Mouse (Mus musculus): ENCODE measurements around the gene Irak3. TPM values are rescaled to one million over a fixed set of nuclear protein-coding genes. Genes with fewer than 3 reads are reported as not detected.

Gene Irak3
- total RNA-seq, 2 experiments from 2014 or later: 0.61 to 0.72 TPM

GRCm38 (mm10) chr10:120151672-120152071 lies 50.3 kb downstream of the Irak3 start:
- Histone ChIP-seq H3K4me3 (no peak overlapping the region), H3K27ac (no peak overlapping the region)
- DNase-seq (ENCODE audit: extremely low spot score in 1 of 2, low spot score in 2 of 2): no peak
- intact Hi-C loops (cut with DNase I): no loop called here
- no peak for TF ChIP-seq CTCF (IDR thresholded peaks at IDR 0.05)

- TF ChIP-seq CTCF (IDR thresholded peaks at IDR 0.05): no peak
- Histone ChIP-seq H3K27ac (no peak overlapping the region), H3K4me3 (no peak overlapping the region)
- DNase-seq (ENCODE audit: extremely low spot score in 1 of 2, low spot score in 2 of 2): no peak
- intact Hi-C loops (cut with DNase I): no loop called here
Measured at GRCm38 (mm10) chr10:120140916-120141516, 60.9 kb downstream of the Irak3 start.

- TF ChIP-seq CTCF (IDR thresholded peaks at IDR 0.05): no peak
- DNase-seq (ENCODE audit: extremely low spot score in 1 of 2, low spot score in 2 of 2): no peak
- H3K4me3 ChIP-seq: no peak overlapping the region
- intact Hi-C loops (cut with DNase I): no loop called here
- no peak overlapping the region for H3K27ac ChIP-seq
Measured at GRCm38 (mm10) chr10:120140193-120140592, 61.7 kb downstream of the Irak3 start.

GRCm38 (mm10) chr10:120136020-120136562 lies 65.8 kb downstream of the Irak3 start:
- Histone ChIP-seq H3K27ac (no peak overlapping the region), H3K4me3 (no peak overlapping the region)
- DNase-seq (ENCODE audit: extremely low spot score in 1 of 2, low spot score in 2 of 2): no peak
- intact Hi-C loops (cut with DNase I): no loop called here
- TF ChIP-seq CTCF (IDR thresholded peaks at IDR 0.05): no peak

- Histone ChIP-seq H3K27ac (no peak overlapping the region), H3K4me3 (no peak overlapping the region)
- intact Hi-C loops (cut with DNase I): no loop called here
- TF ChIP-seq CTCF (IDR thresholded peaks at IDR 0.05): no peak
- no peak for DNase-seq (ENCODE audit: extremely low spot score in 1 of 2, low spot score in 2 of 2)
Measured at GRCm38 (mm10) chr10:120133697-120134096, 68.2 kb downstream of the Irak3 start.

- intact Hi-C loops (cut with DNase I): no loop called here
- Histone ChIP-seq H3K4me3 (no peak overlapping the region), H3K27ac (no peak overlapping the region)
- peak; percentile 70 for TF ChIP-seq CTCF (IDR thresholded peaks at IDR 0.05)
- peak; percentile 45 to 63 for DNase-seq (ENCODE audit: extremely low spot score in 1 of 2, low spot score in 2 of 2)
Measured at GRCm38 (mm10) chr10:120130621-120131020, 71.3 kb downstream of the Irak3 start.

- TF ChIP-seq CTCF (IDR thresholded peaks at IDR 0.05): no peak
- Histone ChIP-seq H3K4me3 (no peak overlapping the region; the same call in 1 of the 2 replicates), H3K27ac (no peak overlapping the region)
- intact Hi-C loops (cut with DNase I): loop anchor here (5.0 kb wide), 2 partner anchors 74 to 241 kb away; partner anchors contain the start of genes Irak3 and Tmbim4
- no peak for DNase-seq (ENCODE audit: extremely low spot score in 1 of 2, low spot score in 2 of 2)
Measured at GRCm38 (mm10) chr10:120128601-120129277, 73.2 kb downstream of the Irak3 start.

- Histone ChIP-seq H3K4me3 (no peak overlapping the region), H3K27ac (no peak overlapping the region)
- TF ChIP-seq CTCF (IDR thresholded peaks at IDR 0.05): no peak
- intact Hi-C loops (cut with DNase I): loop anchor here (1.0 to 5.0 kb wide), 4 partner anchors 77 to 479 kb away; partner anchors contain the start of genes Irak3 and Tmbim4
- DNase-seq (ENCODE audit: extremely low spot score in 1 of 2, low spot score in 2 of 2): no peak
Measured at GRCm38 (mm10) chr10:120125465-120125857, 76.5 kb downstream of the Irak3 start.

GRCm38 (mm10) chr10:120124801-120125464 lies 77.0 kb downstream of the Irak3 start:
- TF ChIP-seq CTCF (IDR thresholded peaks at IDR 0.05): peak; percentile 82
- Histone ChIP-seq H3K27ac (no peak overlapping the region), H3K4me3 (no peak overlapping the region)
- peak; percentile 81 to 86 for DNase-seq (ENCODE audit: extremely low spot score in 1 of 2, low spot score in 2 of 2)
- intact Hi-C loops (cut with DNase I): loop anchor here (1.0 to 5.0 kb wide), 4 partner anchors 77 to 478 kb away; partner anchors contain the start of genes Irak3 and Tmbim4

- DNase-seq (ENCODE audit: extremely low spot score in 1 of 2, low spot score in 2 of 2): no peak
- intact Hi-C loops (cut with DNase I): loop anchor here (2.0 kb wide), 1 partner anchor 477 kb away; no protein-coding TSS in a partner anchor
- TF ChIP-seq CTCF (IDR thresholded peaks at IDR 0.05): no peak; the same call in 1 of the 2 replicates
- H3K27ac ChIP-seq: no peak overlapping the region
- no peak overlapping the region for H3K4me3 ChIP-seq
Measured at GRCm38 (mm10) chr10:120123721-120124120, 78.2 kb downstream of the Irak3 start.

GRCm38 (mm10) chr10:120115249-120115648 lies 86.7 kb downstream of the Irak3 start:
- Histone ChIP-seq H3K4me3 (no peak overlapping the region), H3K27ac (no peak overlapping the region)
- intact Hi-C loops (cut with DNase I): no loop called here
- no peak for TF ChIP-seq CTCF (IDR thresholded peaks at IDR 0.05)
- no peak for DNase-seq (ENCODE audit: extremely low spot score in 1 of 2, low spot score in 2 of 2)

- no peak for TF ChIP-seq CTCF (IDR thresholded peaks at IDR 0.05)
- no peak for DNase-seq (ENCODE audit: extremely low spot score in 1 of 2, low spot score in 2 of 2)
- intact Hi-C loops (cut with DNase I): no loop called here
- Histone ChIP-seq H3K4me3 (no peak overlapping the region), H3K27ac (no peak overlapping the region)
Measured at GRCm38 (mm10) chr10:120114493-120114892, 87.4 kb downstream of the Irak3 start.

All from left cerebral cortex, adult 2 months (tissue).